Mouse (Mus musculus) liver (tissue): ENCODE data around the gene Gh.

Source experiments
- DNase-seq: peaks from one replicate; pipeline ENCODE4 v3.0.0-alpha.2; 2020; ENCODE audit warnings: mixed read lengths

Gene Gh

GRCm38 (mm10) chr11:106268326-106269059 lies 33.2 kb downstream of the Gh start:
- peak; percentile 47 for DNase-seq

- no peak for DNase-seq
These were observed 33.8 kb downstream of the Gh start for GRCm38 (mm10) chr11:106267871-106268270.

GRCm38 (mm10) chr11:106267311-106267852 lies 34.3 kb downstream of the Gh start:
- DNase-seq: no peak

GRCm38 (mm10) chr11:106266431-106266830 lies 35.2 kb downstream of the Gh start:
- no peak for DNase-seq

- no peak for DNase-seq
These were observed 36.1 kb downstream of the Gh start for GRCm38 (mm10) chr11:106265570-106265969.

- no peak for DNase-seq
These were observed 36.7 kb downstream of the Gh start for GRCm38 (mm10) chr11:106264988-106265387.

GRCm38 (mm10) chr11:106263963-106264362 lies 37.7 kb downstream of the Gh start:
- DNase-seq: no peak

GRCm38 (mm10) chr11:106260826-106261450 lies 40.7 kb downstream of the Gh start:
- no peak for DNase-seq

- DNase-seq: no peak
These were observed 44.9 kb downstream of the Gh start for GRCm38 (mm10) chr11:106256775-106257174.

GRCm38 (mm10) chr11:106255685-106256451 lies 45.8 kb downstream of the Gh start, which contains the start of the genes Ftsj3 and Psmc5:
TSS of gene Ftsj3 (minus strand) at chr11:106256079.
TSS of gene Psmc5 (plus strand) at chr11:106256154.
- DNase-seq: peak; percentile 95

- no peak for DNase-seq
These were observed 46.5 kb downstream of the Gh start for GRCm38 (mm10) chr11:106255174-106255573.

GRCm38 (mm10) chr11:106254767-106255166 lies 46.9 kb downstream of the Gh start:
- no peak for DNase-seq
